Mouse (Mus musculus) cerebellum, adult 2 months (tissue): Measurements from ENCODE around the gene Tinagl1.

ENCODE experiments used
- CTCF ChIP-seq: fragments of 200-500 bp; IDR thresholded peaks from 2 replicates; pipeline ENCODE4 v1.5.1; 2011; ENCODE audit warnings: low read depth, mild to moderate bottlenecking, control low read depth, low read length, moderate library complexity, borderline replicate concordance; ENCODE audit not compliant: insufficient read depth
- POLR2A ChIP-seq: fragments of 200-500 bp; IDR thresholded peaks from 2 replicates; pipeline ENCODE4 v1.6.1; 2011; ENCODE audit warnings: low read length, control low read depth, borderline replicate concordance; ENCODE audit not compliant: insufficient read depth

DNA sequence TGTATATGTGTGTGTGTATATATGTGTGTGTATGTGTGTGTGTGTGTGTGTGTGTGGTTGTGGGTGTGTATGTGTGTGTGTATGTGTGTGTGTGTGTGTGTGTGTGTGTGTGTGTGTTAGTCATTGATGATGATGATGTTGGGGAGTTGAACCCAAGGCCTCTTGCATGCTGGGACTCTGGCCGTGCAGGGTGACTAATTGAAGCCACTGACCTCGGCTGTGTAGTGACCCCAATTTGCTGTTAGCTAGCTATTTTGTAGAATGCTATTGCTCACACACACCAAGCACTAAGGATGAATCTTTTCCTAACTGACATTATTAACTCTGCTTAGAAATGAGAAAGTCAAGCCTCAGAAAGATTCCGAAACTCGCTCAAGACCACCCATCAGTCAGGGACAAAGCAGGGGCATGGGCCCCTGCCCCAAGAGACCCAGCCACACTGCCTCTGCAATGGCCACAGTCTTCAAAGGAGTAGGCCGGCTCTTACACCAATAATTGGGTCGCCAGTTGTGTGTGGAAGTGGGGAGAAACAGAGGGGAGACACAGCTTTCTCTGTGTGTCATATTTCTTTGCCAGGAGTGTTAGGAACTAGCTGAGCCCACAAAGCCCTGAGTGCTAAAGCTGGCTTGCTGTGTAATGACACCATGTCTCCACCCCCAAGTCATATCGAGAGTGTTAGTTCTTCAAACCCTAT is 6.1 kb upstream of the Tinagl1 start:
- TF ChIP-seq POLR2A (no peak), CTCF (no peak)
